Mouse (Mus musculus) liver, postnatal 0 days (tissue): ENCODE data around the gene Nacc1. TPM values are rescaled to one million over a fixed set of nuclear protein-coding genes. Genes with fewer than 3 reads are reported as not detected.
A peak's percentile ranks its signal among the peaks of the same experiment; 100 is the strongest.

Source experiments
- ATAC-seq: fragments of 200-750 bp; cut with Nextera tagmentation; 2 replicates; pipeline ENCODE4 v1.8.0; 2017; ENCODE audit warnings: mild to moderate bottlenecking, moderate library complexity
- DNase-seq: peaks from one replicate; pipeline ENCODE4 v3.0.0-alpha.2; 2016
- H3K27ac ChIP-seq: fragments of 300-500 bp; sonication (generic); 2 replicates; pipeline ENCODE4 v1.5.1; 2014; ENCODE audit warnings: antibody characterized with exemption, moderate library complexity, mild to moderate bottlenecking, low read depth
- H3K27me3 ChIP-seq: fragments of 300-500 bp; sonication (generic); 2 replicates; pipeline ENCODE4 v1.6.1; 2014; ENCODE audit warnings: low read length, control low read depth, mixed read lengths; ENCODE audit not compliant: insufficient read depth
- H3K36me3 ChIP-seq: fragments of 300-500 bp; sonication (generic); replicated peaks from 2 replicates; pipeline ENCODE4 v1.6.1; 2014; ENCODE audit warnings: mild to moderate bottlenecking, control low read depth, low read length, moderate library complexity, mixed read lengths; ENCODE audit not compliant: insufficient read depth
- H3K4me1 ChIP-seq: fragments of 300-500 bp; sonication (generic); 2 replicates; pipeline ENCODE4 v1.6.1; 2014; ENCODE audit warnings: antibody characterized with exemption, mild to moderate bottlenecking, control low read depth; ENCODE audit not compliant: insufficient read depth
- H3K4me2 ChIP-seq: fragments of 300-500 bp; sonication (generic); 2 replicates; pipeline ENCODE4 v1.6.1; 2014; ENCODE audit warnings: low read depth, mild to moderate bottlenecking, low read length, moderate library complexity, mixed read lengths
- H3K4me3 ChIP-seq: fragments of 300-500 bp; sonication (generic); 2 replicates; pipeline ENCODE4 v1.5.1; 2014; ENCODE audit warnings: low read depth, low read length
- H3K9ac ChIP-seq: fragments of 300-500 bp; sonication (generic); replicated peaks from 2 replicates; pipeline ENCODE4 v1.6.1; 2014; ENCODE audit warnings: mild to moderate bottlenecking, moderate library complexity
- H3K9me3 ChIP-seq: fragments of 300-500 bp; sonication (generic); 2 replicates; pipeline ENCODE4 v1.6.1; 2016; ENCODE audit warnings: mild to moderate bottlenecking, control low read depth, low read length, mixed read lengths
- CTCF ChIP-seq: sonication (generic); IDR thresholded peaks from 2 replicates; pipeline ENCODE4 v1.5.1; 2016; ENCODE audit warnings: antibody characterized with exemption, low read depth
- EP300 ChIP-seq: IDR thresholded peaks from 2 replicates; pipeline ENCODE4 v1.6.1; 2016; ENCODE audit warnings: antibody characterized with exemption, low read depth, mild to moderate bottlenecking
- WGBS: fragments of 180-500 bp; shearing (Covaris S2); extraction: QIAGEN DNeasy Blood & Tissue Kit; methylation state at CpG from one replicate; pipeline ENCODE4 v1.1.7; 2014; ENCODE audit not compliant: insufficient replicate concordance; 5-methylcytosine and 5-hydroxymethylcytosine counted together
- polyA plus RNA-seq: library from polyadenylated mRNA; unstranded; fragments of >200 nt; fragmentation: Nextera tagmentation; extraction: Ambion mirVana; gene quantifications from 2 replicates; pipeline ENCODE4 v1.2.1, GENCODE M21; 2015

Nacc1 gene
- polyA plus RNA-seq, 1 experiment from 2014 or later: 3.6 TPM

DNA sequence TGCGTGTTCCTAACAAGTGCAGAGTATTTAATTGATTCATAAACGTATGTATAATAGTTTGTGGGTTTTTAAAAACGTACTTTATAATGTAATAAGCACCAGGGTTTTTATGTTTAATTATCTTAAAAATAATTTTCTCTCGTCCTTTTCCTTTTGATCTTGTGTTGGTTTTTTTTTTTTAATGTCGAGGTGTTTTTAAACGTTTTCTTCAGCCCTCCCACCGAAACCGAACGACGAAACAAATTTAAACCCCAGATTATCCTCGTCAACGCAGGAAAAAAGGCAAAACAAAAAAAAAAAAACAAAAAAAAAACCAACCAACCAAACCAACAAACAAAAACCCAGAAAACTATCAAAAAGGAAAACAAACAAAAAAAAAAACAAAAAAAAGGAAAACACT is 18.3 kb upstream of the Nacc1 start:
- H3K27me3 ChIP-seq: no peaks in the 10 kb centered on the region
- H3K9me3 ChIP-seq: no peaks in the 10 kb centered on the region
- TF ChIP-seq CTCF: no peak
- TF ChIP-seq EP300: no peak
- no peak for DNase-seq
- 2% methylated on average over 12 of the region's 12 CpGs for WGBS
- H3K4me2 ChIP-seq: peak overlapping the region; percentile 84
- H3K4me1 ChIP-seq: peaks cover 53% of the 10 kb centered on the region
- peak overlapping the region; percentile 95 for H3K27ac ChIP-seq
- ATAC-seq: no peak
- H3K9ac ChIP-seq: peak overlapping the region; percentile 77
- H3K4me3 ChIP-seq: peak overlapping the region; percentile 66
- peaks cover 17% of the 10 kb centered on the region for H3K36me3 ChIP-seq

DNA sequence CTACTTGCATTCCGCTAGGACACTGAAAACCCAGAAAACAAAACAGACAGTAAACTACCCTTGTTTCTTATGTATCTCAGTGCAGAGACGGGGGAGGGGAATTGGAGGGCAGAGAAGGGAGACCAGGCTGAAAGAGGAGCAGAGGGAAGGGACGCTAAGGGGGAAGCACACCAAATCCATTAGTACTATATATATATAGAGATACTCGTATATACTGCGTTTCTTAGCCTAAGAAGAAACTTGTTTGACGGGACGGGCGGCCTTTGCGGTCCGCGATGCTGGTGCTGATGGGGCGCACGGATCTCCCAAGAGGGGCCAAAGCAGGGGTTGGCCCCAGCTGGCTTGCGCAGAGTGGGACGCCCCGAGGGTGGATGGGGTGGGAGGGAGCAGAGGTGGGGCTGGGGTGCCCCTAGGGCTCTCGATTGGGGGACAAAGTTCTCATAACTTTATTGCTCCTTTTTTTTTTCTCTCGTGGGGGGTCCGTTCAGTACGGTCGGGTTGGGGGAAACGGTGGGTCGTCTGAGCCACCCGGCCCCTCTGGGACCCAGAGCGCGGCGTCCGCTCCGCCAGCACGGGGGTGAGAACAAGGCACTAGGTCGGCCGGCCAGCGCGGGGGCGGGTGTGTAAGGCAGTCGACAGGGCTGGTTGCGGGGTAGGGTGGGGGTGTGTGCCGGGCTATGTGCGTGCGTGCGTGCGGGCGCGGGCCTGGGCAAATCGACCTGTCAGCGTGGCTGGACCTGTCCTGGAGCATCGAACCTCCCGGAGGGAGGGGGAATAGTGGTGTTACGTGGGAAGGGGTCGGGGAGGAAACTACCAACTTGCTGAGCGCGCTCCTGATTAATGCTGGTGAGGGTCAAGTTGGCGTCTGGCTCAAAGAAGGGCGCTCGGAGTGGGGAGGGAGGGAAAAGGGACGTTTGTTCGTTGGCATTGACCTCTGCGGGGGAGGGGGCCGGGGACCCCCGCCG is 17.5 kb upstream of the Nacc1 start:
- 2% methylated on average over 57 of the region's 61 CpGs for WGBS
- no peak for ATAC-seq
- TF ChIP-seq CTCF (no peak), EP300 (no peak)
- Histone ChIP-seq H3K27me3 (no peaks in the 10 kb centered on the region), H3K4me2 (peak overlapping the region; percentile 84), H3K9me3 (no peaks in the 10 kb centered on the region), H3K4me1 (peaks cover 61% of the 10 kb centered on the region), H3K36me3 (peaks cover 17% of the 10 kb centered on the region), H3K27ac (peak overlapping the region; percentile 95), H3K9ac (peak overlapping the region; percentile 77), H3K4me3 (peak overlapping the region; percentile 66)
- DNase-seq: peak; percentile 80

DNA sequence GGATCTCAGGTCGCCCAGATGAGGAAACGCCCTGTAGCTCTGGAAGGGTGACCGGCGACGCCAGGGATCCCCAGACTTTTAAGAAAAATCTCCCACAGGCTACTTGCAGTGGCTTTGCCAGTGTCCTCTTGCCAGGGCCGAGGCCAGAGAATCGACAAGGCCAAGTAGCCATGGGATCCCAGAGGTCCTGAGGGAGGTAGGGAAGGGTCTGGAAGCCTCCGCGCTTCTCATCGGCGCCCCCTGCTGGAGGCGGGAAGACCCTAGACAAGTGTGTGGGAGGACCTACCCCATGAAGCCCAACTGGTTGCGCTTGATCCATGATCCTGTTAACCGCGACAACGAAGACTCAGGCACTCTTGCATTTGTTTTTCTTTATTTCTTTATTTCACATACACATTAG is 16.7 kb upstream of the Nacc1 start:
- peak; percentile 88 for DNase-seq
- H3K9me3 ChIP-seq: no peaks in the 10 kb centered on the region
- H3K4me3 ChIP-seq: peak overlapping the region; percentile 66
- ATAC-seq: no peak
- H3K9ac ChIP-seq: peak overlapping the region; percentile 77
- H3K4me1 ChIP-seq: peaks cover 69% of the 10 kb centered on the region
- TF ChIP-seq EP300: no peak
- TF ChIP-seq CTCF: peak; percentile 95
- peak overlapping the region; percentile 95 for H3K27ac ChIP-seq
- WGBS: 1% methylated on average over 16 of the region's 16 CpGs
- H3K27me3 ChIP-seq: no peaks in the 10 kb centered on the region
- H3K36me3 ChIP-seq: peaks cover 19% of the 10 kb centered on the region
- H3K4me2 ChIP-seq: peak overlapping the region; percentile 84

DNA sequence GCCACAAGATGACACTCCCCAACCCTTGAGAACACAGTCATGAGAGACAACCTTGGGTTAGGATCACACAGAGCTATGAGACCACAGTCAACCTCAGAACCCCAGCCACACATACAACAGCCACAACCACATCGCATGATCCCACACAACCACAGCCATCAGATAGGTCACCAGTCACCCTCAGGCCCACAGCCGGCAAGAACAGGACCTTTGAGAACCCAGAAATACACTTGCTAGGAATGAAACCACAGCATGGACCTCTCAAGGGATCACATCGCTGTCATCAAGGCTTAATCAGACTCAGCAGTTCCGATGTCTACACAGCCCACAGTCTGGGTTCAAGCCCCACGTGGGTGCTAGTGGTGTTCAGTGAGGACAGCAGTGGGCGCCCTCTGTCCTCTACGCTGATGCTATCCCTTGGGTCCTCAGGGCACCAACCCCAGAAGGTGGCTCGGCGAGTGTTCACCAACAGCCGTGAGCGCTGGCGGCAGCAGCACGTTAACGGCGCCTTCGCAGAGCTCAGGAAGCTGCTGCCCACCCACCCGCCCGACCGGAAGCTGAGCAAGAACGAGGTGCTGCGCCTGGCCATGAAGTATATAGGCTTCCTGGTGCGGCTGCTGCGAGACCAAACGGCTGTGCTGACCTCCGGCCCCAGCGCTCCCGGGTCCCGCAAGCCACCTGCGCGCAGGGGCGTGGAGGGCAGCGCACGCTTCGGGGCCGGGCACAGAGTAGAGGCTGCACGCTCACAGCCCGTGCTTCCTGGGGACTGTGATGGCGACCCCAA is 16.0 kb upstream of the Nacc1 start:
- H3K27me3 ChIP-seq: no peaks in the 10 kb centered on the region
- peaks cover 71% of the 10 kb centered on the region for H3K4me1 ChIP-seq
- peak; percentile 40 for TF ChIP-seq CTCF
- no peak for TF ChIP-seq EP300
- H3K36me3 ChIP-seq: peaks cover 25% of the 10 kb centered on the region
- no peaks in the 10 kb centered on the region for H3K9me3 ChIP-seq
- DNase-seq: peak; percentile 64
- ATAC-seq: no peak
- peak overlapping the region; percentile 66 for H3K4me3 ChIP-seq
- peak overlapping the region; percentile 84 for H3K4me2 ChIP-seq
- H3K27ac ChIP-seq: peak overlapping the region; percentile 95
- 10% methylated on average over 31 of the region's 38 CpGs for WGBS
- H3K9ac ChIP-seq: peak overlapping the region; percentile 77

DNA sequence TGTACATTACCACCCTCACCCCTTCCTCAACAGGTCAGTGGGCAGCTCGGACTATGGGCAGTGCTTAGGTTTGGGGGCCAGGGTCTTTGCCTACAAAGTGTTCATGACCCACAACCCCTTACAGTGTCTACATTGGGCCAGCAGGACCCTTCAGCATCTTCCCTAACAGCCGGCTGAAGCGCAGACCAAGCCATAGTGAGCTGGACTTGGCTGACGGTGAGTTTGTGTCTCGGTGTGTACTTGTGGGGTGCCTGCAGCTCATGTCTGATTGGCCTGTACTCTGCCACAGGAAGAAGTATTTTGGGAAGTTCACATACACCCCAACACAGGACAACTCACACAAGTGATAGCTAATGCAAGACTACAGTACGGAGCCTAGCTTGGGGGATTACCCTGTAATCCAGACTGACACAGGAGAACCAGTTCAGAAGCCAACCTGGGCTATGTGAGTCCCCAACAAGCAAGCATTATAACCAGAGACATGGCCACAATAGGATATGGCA is 15.4 kb upstream of the Nacc1 start:
- H3K4me3 ChIP-seq: peak overlapping the region; percentile 66
- peak overlapping the region; percentile 84 for H3K4me2 ChIP-seq
- H3K27me3 ChIP-seq: no peaks in the 10 kb centered on the region
- TF ChIP-seq EP300: no peak
- TF ChIP-seq CTCF: no peak
- 31% methylated on average over 6 of the region's 6 CpGs for WGBS
- H3K27ac ChIP-seq: peak overlapping the region; percentile 95
- H3K9ac ChIP-seq: peak overlapping the region; percentile 77
- H3K36me3 ChIP-seq: peaks cover 28% of the 10 kb centered on the region
- ATAC-seq: no peak
- peaks cover 70% of the 10 kb centered on the region for H3K4me1 ChIP-seq
- no peak for DNase-seq
- no peaks in the 10 kb centered on the region for H3K9me3 ChIP-seq

DNA sequence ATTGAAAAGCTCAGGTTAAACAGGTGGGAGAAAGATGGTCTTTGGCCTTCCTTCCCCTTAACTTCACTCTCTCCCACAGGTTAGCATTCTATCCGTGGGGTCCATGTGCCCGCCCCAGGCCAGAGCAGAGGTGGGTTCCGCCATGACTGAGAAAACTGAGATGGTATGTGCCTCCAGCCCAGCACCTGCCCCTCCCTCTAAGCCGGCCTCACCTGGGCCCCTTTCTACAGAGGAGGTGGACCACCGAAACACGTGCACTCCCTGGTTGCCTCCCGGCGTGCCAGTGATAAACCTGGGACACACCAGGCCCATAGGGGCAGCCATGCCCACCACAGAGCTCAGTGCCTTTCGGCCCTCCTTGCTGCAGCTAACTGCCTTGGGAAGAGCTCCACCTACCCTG is 14.9 kb upstream of the Nacc1 start:
- 29% methylated on average over 9 of the region's 9 CpGs for WGBS
- H3K9me3 ChIP-seq: no peaks in the 10 kb centered on the region
- H3K27me3 ChIP-seq: no peaks in the 10 kb centered on the region
- peak overlapping the region; percentile 77 for H3K9ac ChIP-seq
- peaks cover 68% of the 10 kb centered on the region for H3K4me1 ChIP-seq
- TF ChIP-seq EP300 (no peak), CTCF (no peak)
- peak; percentile 44 for DNase-seq
- ATAC-seq: no peak
- peaks cover 31% of the 10 kb centered on the region for H3K36me3 ChIP-seq
- peak overlapping the region; percentile 95 for H3K27ac ChIP-seq
- H3K4me2 ChIP-seq: peak overlapping the region; percentile 84
- H3K4me3 ChIP-seq: peak overlapping the region; percentile 66
